Mouse (Mus musculus) olfactory bulb, adult 2 months (tissue): ENCODE measurements around the gene Eef1a2.

ENCODE experiments used
- CTCF ChIP-seq: fragments of 200-500 bp; IDR thresholded peaks from 2 replicates; pipeline ENCODE4 v1.5.1; 2012; ENCODE audit warnings: low read depth, mild to moderate bottlenecking, low read length, moderate library complexity; ENCODE audit not compliant: insufficient read depth
- POLR2A ChIP-seq: fragments of 200-500 bp; IDR thresholded peaks from 2 replicates; pipeline ENCODE4 v1.6.1; 2012; ENCODE audit warnings: mild to moderate bottlenecking, low read depth, low read length, moderate library complexity; ENCODE audit not compliant: insufficient read depth

DNA sequence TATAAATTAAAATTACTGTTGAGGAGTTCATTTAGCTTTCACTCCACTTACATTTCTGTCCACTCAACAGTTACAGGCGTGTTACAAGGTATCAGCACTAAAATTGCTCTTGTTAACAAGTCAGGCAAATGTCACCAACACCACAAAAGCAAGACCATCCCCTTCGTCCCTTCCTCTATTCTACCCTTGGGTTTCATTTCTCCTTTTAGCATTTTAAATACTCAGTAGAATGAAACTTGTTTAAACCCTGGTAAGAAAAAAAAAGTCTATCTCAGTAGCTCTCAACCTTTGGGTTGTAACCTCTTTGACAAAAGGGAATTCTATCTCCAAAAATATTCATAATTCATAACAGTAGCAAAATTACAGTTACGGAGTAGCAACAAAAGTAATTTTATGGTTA lies 36.2 kb upstream of the Eef1a2 start:
- TF ChIP-seq POLR2A (no peak), CTCF (no peak)
